Mouse (Mus musculus) thymus, postnatal 25 days (tissue): Measurements from ENCODE around the gene 4933430I17Rik.

Experiments
- DNase-seq: peaks from one replicate; pipeline ENCODE4 v3.0.0; 2022

Gene 4933430I17Rik

DNA sequence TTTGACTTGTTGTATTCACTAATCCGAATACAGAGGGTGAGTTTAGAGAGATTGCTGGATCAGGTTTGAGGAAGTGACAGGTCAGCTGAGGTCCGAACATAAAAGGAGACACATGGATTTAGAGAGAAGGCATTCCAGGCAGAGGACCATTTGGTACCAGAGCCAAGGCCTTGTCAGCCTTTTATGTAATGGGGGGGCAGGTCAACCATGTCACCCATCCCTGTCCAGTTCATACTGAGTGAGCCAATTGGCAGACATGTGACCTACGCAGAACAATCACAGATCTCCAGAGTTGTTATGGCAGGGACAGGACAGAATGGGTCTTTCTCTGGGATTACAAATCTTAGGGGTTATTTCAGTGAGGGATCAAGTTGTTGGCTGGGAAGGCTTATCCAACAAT is 19.2 kb upstream of the 4933430I17Rik start:
- no peak for DNase-seq

DNA sequence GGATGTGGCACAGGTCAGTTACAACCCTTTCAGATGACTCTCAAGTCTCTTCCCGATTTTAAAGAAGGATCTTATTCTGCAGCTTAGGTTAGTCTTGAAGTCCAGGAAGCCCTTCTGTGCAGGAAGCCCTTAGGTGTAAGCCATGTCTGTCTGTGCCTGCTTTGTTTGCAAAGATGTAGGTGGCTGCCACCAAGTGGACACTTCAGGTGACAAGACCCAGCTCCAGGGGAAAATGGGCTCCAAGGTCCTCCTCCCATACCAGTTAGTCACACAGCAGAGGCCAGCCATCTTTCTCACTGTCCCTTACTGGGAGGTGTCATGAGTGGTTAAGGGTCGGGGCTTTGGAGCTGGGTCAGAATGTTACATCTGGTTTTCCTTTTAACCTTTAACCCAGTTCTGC is 18.4 kb upstream of the 4933430I17Rik start:
- peak; percentile 66 for DNase-seq

DNA sequence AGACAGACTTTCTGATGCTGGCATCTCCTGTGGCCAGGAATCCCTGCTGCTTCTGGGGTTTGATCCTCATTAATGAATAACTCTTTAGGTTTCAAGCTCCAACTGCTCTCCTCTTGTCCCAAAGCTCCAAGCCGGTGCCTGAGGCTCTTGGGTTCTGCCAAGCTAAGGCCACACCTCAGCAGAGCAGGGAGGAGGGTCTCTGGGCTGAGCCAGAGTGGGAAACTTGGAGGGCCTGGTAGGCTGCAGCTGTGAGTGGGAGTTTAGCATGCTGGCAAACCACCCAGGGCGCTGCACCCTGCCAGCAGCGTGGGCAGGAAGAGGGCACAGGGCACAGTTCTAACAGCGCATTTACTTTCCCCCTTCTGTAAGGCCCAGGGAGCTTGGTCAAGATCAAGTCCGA is 16.3 kb upstream of the 4933430I17Rik start:
- no peak for DNase-seq

DNA sequence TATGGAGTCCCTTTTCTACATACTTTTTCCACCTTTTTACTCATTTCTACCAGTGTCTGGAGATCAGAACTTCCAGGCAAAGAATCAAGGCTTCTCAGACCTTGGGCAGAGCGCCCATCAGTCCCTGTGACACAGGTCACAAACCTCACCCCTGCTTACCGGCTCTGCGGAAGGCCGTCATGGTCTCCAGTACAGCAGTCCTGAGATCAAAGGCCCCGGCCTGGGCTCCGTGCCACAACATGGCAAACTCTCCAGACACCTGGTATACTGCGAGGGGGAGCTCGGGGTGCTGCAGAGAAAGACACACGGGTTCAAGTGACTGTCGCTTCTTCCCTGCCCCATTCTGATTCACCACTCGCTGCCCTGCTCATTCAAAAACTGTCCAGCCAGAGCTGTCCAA is 15.2 kb upstream of the 4933430I17Rik start:
- no peak for DNase-seq

DNA sequence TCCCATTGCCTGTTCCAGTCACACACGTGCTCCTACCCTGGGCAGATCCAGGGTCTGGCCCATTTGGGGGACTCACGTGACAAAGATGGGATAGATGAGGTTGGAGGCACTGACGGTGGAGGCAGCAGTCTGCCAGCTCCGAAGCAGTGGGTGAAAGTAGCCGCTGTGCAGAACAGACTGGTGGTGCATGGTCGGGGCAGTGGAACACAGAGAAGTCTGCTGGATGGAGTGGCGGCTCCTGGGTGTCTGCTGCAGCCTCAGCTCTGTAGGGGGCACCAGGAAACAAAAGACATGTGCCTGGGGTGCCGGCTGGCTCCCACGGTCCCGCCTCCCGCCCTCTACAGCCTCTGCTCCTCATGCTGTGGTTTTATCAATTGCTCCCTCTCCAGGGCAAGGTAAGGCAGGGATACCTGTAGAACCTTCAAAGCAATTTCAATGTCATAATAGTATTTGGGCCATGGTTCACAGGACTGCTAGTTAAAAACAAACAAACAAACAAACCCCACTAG is 11.1 kb upstream of the 4933430I17Rik start:
- no peak for DNase-seq

DNA sequence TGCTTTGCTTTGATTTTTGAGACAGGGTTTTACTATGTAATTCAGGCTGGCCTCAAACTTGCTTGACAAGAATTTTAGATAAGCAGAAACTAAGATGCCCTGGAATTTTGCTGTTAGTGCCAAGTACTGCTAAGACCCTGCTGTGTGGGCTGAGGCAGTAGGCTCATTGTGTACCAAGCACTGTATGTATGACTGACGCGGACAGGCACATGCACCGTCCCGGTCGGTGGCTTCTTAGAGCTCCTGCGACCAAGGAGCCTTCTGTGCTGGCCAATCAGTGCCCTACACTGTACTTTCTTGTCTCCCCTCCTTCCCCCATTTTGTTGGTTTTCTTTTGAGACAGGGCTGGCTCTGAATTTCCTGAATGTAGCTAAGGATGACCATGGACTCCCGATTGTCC is 10.2 kb upstream of the 4933430I17Rik start:
- DNase-seq, result no peak

DNA sequence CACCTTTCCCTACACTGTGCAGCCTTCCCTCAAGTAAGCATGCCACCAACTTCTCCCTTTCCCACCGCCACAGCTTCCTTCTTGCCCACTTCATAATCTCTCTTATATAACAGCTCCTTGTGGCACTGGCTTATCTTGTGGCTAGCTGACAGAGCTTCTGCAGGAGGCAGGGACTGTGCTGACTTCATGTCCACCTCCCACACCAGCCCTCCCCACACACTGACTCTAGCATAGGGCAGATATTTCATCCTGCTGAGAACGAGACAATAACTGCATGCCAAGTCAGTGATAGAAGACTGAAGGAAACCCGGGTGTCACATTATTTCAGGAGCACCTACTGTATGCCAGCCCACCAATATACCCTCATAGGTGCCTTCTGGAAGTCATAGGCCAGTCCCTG is 9.7 kb upstream of the 4933430I17Rik start:
- DNase-seq, result no peak

DNA sequence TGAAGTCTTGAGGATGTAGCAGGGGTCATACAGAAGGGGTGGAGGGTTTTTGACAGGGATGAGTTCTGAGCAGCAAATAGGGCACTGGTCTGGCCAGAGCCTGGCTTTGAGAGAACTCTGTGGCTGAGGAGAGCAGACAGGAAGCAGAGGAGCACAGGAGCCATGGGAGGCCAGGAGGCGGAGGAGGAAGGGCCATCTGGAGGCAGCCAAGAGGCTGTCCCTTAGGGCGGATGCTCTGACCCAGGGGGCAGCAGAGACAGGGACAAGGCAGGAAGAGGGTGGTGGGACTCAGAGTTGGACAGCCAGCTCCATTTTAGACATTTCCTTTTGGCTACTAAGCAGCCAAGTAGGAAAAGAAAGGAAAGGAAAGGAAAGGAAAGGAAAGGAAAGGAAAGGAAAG is 9.1 kb upstream of the 4933430I17Rik start:
- DNase-seq, result no peak

DNA sequence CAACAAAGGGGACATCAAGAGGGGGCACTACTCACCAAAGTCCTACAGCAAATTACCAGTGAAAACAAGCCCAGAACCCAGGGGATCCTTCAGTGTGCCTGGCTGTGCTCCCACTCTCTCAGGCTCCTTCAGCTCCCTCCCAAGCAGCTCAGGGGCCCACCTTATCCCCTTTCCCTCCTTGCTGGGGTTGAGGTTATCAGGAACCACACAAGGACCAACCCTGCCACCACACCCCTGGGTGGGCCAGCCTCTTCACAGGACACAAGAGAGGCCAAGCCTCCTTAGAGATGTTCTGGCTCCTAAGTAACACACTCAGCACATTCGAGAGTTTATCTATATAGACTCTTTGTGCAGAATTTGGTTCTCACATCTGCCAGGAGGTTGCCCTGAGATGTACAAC is 8.6 kb upstream of the 4933430I17Rik start:
- no peak for DNase-seq

DNA sequence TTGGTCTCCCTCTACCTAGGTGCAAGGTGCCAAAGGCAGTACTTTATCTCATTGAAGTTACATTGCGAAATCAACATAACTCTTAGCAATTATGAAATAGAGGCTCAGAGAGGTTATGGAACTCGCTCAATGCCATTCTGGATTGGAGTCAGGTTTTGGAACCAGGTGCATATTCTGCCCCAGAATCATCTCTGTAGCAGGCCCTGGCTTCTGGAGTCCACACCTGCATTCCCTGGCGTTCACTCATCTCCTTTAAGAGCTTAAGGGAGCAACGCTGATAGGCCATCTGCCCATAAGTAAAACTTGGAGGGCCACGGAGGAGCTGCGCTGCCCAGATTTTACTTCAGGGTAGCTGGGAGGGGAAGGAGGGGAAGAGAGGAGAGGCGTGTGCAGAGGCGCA is 8.1 kb upstream of the 4933430I17Rik start:
- no peak for DNase-seq

DNA sequence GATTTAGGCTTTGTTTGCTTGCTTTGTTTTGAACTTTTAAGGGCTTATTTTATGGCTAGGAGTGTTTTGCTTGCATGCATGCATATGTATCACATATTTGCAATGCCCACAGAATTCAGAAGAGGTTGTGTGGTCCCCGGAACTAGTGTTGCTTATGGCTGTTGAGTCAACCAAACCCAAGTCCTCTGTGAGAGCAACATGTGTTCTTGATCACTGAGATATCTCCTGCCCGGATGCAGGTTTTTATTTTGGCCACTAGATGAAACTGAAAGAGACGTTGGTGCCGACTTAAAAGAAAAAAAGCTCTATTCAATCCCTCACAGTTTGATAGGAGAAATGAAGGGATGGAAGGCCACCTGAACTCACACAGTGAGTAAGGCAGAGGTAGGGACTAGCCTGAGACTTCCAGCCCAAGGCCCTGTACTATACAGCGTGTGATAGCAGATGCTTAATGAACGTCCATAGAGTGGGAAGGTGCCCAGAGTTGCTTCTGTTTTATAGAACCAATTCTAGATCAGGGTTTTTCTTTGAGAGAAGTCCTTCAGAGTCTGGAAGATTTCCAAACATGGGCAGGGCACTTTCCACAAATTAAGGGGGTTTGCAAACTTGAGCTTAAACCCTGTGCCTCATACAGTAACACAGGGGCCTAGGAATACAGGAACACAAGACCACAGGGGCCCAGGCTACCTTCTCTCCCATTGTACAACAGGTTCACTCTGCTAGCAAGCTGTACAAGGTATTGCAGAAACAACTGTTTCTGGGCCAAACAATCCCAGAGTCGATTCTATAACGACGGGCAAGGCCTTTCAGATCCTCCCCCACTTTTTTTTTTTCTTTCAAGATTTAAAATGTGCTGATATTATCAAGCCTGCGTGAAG is 7.4 kb upstream of the 4933430I17Rik start:
- no peak for DNase-seq

DNA sequence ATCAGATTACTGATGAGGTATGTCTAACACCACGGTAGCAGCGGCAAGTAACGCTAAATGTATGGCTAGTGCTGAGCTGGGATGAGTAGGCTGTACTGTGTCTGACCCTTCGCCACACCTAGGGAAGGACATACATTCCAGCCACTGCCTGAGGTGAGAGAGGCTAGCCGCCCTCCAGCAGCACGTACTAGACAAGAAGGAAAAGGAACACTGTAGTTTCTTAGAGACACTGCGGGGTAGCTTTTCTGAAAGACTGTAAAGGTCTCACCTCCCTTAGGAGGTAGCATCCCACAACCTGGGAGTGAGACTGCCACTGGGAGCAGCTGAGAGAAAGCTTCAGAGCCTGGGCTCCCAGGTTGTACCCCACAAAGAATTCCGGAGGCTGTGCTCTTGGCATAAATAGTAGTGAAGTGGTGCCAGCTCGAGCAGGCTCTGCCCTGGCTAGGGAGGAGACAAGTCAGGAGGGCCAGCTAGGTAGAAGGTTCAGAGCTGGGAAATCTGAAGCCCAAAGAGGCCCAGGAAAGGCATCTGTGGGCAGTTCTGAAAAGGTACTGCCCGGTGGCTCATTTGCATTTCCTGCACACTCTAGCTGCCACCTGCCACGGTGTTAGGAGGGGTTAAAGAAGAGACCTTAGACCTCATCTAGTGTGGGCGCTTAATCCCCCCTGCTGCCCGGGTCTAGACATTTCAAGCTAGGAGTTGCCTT is 6.6 kb upstream of the 4933430I17Rik start:
- peak; percentile 31 for DNase-seq

DNA sequence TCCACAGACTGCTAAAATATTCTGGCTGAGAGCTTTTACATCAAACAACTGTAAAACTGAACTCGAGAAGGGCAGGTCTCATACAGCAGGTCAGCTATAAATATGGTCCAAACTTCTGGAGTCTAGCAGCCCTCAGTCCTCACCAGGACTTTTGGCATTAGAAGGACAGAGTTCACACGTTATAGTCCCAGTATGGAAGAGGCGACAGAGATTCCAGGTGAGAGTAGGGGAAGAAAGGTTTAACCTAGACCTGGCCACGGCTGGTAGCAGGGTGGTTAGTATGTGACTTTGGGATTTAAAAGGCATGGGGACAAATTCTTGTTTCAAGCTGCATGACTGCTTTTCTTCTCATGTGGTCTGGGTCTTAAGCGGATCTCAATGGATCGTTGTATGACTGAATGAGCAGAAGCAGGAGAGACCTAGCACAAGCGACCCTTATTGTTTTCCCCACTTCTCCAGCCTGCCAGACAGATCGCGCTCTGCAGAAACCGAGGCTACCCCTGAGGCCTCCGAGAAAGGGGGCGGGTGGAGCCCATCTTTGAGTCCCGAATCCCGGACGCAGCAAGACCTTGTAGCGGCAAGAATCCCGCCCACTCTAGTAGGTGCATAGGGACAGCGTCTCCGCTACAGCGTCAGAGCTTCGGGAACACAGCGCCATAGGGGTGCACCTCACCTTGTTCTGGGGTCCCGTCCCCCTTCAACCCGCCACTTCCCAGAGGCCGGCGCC is 5.9 kb upstream of the 4933430I17Rik start:
- DNase-seq, result no peak

DNA sequence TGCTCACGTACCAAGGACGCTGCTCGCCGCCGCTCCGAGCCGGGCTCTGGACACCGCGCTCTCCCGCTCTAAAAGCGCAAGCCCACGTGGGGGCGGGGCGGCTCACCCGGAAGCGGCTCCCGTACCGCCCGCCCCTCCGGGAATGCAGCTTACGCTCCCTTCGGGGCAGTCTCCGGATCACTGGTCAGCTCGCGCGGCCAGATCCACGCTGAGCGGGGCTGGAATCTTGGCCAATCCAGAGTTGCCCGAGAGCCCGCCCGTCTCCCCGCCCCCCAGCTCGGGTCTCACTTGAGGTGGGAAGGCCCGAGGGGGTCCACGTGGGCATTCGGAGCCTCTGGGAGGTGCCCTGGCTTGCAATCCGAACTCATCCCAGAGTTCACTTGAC is 5.3 kb upstream of the 4933430I17Rik start, which contains the start of gene Alad:
TSS of gene Alad (minus strand) at position 70 of the 385 bp plus-strand sequence.
- peak; percentile 79 for DNase-seq

DNA sequence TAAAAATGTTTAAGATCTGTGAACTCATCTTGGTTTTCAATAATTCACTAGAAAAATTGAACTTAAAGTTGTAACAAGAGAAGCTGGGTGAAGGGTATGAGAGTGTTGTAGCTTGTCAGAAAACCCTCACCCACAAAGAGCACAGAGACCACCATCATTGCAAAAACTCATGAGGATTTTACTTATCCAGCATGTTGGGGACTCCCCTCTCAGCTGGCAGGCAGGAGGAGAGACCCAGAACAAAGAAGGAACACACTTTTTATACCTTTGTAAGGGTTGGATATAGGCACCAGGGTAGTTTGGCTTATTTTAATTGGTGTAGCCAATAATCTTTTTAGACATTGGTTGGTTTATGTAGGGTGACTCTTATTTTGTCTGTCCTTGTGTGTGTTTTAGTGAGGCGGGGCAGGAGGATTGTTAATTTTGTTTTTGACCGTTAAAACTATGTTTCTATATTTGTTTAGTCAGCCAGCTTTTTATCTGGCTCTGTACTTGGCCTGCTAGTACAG is 4.2 kb upstream of the 4933430I17Rik start:
- DNase-seq, result no peak

DNA sequence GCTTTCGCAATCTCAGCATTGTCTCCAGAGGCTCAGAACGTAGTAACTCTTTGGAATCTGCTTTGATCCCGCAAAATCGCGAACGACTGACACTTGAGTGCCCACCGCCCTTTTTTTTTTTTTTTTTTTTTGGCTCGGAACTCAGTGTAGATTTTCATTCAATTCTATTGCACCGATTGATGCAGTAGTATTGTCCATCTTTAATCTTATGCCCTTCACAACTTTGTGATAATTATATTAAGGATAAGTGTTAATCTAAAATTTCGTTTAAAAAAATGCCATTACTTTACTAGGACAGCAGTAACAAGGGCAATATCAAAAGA is 281 bp downstream of the 4933430I17Rik start:
- DNase-seq, result no peak

DNA sequence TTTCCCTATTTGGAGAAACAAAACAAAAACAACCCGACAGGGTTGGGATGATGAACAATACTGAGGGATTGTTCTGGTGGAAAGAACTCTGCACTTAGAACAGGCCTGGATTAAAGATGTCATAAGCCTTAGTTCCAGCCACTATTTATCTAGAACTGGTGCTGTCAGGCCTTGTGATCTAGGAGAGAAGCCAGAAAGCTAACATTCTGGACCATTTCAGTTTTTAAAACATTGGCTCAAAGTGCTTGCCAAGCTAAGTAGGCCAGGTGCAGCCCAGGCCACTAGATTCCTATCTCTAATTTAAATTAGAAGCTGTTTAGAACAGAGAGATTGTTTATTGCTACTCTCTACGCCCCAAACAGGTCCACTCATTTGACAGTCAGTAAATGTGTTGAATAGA is 1.1 kb downstream of the 4933430I17Rik start:
- DNase-seq, result no peak

DNA sequence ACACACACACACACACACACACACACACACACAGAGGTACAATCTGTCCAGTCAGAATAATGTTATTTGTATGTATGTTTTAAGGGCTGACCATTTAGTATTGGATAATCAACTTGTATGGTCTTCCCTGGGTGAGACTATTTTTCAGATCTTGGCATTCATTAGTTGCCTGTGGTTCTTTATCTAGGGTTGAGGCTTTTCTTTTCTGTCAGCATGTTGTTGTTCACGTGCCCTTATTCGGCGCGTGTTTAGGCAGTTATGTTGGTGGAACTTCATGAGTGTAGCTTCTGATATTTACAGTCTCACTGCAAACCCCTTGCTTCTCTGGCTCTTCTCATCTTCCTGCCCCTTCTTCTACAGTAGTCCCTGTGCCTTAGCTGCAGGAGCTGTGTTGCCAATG is 2.5 kb downstream of the 4933430I17Rik start:
- no peak for DNase-seq

DNA sequence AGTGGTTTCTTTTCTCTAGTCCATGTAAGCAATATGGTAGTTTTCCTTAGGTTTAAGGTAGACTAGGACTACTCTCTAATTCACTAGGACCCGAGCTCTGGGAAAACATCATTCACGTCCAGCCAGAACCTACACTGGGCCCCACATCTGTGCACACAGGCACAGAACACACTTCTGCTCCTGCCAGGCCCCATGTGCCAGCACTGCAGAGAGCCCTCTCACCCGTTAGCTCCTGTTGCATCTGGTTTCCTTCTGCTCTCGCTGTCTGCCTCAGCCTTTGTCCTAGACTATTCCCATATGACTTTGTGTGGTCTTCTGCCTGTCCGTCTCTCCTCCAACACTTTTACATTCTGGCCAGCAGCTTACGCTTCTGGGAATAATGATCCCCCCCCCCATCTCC is 8.6 kb downstream of the 4933430I17Rik start:
- no peak for DNase-seq

DNA sequence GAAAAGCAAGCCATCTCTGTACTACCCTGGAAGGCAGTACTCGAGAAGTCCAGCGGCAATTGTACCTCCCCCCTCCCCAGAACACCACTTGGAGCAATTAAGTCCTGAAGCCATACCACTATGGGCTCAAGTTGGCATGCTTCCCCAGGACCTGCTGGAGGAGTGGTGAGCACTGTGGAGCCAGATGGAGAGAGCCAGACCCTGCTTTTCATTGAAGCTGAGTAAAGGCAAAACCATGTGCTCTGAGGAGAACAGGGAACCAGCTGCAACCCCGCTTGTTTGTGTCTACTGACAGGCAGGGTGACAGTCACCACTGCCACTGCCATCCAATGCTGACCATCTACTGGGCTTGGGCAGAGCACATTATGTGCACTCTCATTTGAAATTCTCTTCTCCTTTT is 16.6 kb downstream of the 4933430I17Rik start:
- no peak for DNase-seq

DNA sequence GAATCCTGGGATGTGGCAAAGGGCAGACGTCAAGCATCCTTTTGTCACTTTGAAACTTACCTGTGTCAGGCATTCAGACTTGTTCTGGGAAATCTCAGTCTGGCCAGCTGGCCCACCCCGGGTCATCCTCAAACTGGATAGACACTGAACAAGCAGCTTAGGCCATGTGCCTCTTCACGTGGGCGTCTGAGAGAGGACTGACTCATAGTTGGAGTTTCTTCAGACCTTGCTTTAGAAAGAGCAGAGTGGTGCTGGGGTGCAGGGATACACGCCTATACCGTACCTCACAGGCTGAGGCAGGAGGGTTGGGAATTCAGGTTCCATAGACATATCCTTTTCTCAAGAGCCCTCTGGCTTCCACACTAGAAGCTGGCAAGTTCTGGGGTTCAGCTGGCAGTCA is 18.6 kb downstream of the 4933430I17Rik start:
- no peak for DNase-seq

DNA sequence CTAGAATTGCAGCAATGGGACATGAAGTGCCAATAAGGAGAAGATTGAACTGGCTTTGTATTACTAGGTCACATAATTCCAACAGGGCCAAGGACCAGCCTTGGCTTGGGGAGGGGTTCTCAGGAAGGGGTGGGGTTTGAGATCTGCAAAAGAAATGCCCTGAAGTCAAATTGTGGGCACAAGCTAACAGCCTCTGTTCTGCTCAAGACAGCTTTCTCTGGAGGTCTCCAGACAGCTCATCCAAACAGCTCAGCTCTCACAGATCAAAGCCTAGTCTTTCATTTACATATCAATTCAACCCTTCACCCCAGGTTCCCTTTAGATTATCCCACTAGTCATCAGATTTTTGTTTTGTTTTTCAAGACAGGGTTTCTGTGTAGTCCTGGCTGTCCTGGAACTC is 19.6 kb downstream of the 4933430I17Rik start:
- DNase-seq, result no peak

DNA sequence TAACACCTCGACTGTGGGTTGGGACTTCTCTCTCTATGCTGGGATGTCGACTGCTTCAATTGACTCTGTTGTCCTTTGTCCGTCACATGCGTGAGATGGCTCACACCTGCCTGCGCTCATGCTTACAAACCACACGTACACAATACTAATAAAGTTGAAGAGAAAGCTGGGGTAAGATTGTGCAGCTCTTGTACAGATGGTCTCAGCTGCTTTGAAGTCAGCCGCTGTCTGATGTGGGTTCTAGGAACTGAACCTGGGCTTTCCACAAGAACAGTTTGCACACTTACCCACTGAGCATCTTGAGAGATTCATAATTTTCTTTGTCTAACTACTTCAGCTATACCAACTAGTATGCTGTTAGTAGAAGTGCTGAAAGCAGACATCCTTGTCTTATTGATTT is 26.8 kb downstream of the 4933430I17Rik start:
- peak; percentile 57 for DNase-seq
